Mouse (Mus musculus) E14TG2a.4 (cell line): Measurements from ENCODE around the gene Ccn5.

Experiments
- CTCF ChIP-seq: conservative IDR thresholded peaks from 2 replicates; pipeline ENCODE4 v1.5.1; 2014; ENCODE audit warnings: low read length
- NANOG ChIP-seq: IDR thresholded peaks from 2 replicates; pipeline ENCODE4 v1.6.1; 2014; ENCODE audit warnings: borderline replicate concordance, low read length, mixed read lengths
- POU5F1 ChIP-seq: IDR thresholded peaks from 2 replicates; pipeline ENCODE4 v1.6.1; 2014; ENCODE audit warnings: low read length, borderline replicate concordance

DNA sequence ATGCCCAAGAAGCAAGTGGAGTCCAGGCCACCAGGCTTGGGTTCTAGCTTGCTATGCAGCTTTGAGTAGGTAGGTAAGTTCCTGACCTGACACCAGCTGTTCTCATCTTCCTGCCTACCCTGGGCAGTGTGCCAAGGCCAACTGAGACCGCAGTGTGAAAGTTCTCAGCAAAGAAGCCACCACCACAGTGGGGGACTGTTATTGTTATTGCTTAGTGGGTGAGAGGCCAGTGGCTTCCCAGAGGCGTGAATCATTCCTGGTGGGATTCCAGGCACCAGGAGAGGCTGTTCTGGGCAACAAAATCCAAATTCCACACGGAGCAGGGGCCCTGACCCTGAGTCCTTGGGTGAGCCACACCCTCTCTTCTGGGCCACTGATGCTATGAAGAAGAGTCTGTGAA is 19.8 kb upstream of the Ccn5 start:
- TF ChIP-seq CTCF: no peak
- no peak for TF ChIP-seq NANOG
- no peak for TF ChIP-seq POU5F1
